Mouse (Mus musculus): ENCODE results near the gene Rbmxl2. TPM values are rescaled to one million over a fixed set of nuclear protein-coding genes. Genes with fewer than 3 reads are reported as not detected.

Gene Rbmxl2
- polyA plus RNA-seq, 2 experiments = not detected

DNA sequence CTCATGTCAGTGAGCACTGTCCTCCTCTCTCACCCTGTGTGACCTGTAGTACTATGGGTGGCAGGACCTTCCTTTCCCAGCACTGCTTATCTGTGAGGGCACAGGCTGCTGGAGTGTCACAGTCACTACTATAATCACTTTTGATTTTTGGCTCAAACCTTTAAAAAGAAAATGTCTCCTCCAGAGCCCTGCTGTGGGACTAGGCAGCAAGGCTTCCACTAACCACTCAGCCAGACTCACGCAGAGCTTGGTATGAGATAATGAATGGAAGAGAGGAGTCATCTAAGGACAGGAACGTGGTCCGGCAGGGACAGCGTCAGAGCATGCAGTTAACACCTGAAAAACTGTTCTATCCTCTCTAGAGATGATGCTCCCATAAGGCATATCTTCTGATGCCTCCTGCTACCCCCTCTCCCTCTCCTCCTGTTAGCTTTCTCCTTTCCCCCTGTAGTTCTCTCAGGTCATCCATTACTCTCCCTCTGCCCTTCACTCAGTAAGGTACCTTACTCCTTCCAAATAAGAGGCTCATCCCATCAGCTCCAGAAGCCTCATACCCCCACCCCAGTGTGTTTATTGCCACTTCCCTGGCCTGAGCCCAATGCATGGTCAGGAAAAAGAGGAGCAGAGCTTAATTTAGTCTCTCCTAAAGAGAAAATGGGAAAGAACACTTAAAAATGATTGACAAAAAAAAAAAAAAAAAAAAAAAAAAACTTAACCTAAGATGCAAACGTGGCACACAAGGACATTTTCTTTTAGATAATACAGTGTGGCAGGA is 41.2 kb downstream of the Rbmxl2 start:
- Histone ChIP-seq H3K27me3 (ENCODE audit: control insufficient read depth, insufficient read depth, low read length) (no peaks in the 10 kb centered on the region), H3K4me2 (replicated peaks; ENCODE audit: low read depth, low read length, severe bottlenecking) (no peak overlapping the region), H3K9me3 (ENCODE audit: control insufficient read depth, low read length) (no peaks in the 10 kb centered on the region), H3K27ac (replicated peaks; ENCODE audit: low read depth, low read length) (no peak overlapping the region), H3K9ac (ENCODE audit: low read depth, low read length, severe bottlenecking) (no peak overlapping the region), H3K4me3 (replicated peaks; ENCODE audit: low read length) (no peak overlapping the region), H3K36me3 (ENCODE audit: control insufficient read depth, insufficient read depth, low read length) (no peaks in the 10 kb centered on the region), H3K4me1 (ENCODE audit: control insufficient read depth, insufficient read depth, low read length) (no peaks in the 10 kb centered on the region)
- TF ChIP-seq POLR2A (IDR thresholded peaks at IDR 0.05; ENCODE audit: borderline replicate concordance, extremely low read depth, insufficient read depth, insufficient read length) = no peak
- 81% methylated on average over 5 of the region's 5 CpGs for WGBS
- ATAC-seq (ENCODE audit: low FRiP score, low read depth) (no peak), DNase-seq (ENCODE audit: low spot score) (no peak)

DNA sequence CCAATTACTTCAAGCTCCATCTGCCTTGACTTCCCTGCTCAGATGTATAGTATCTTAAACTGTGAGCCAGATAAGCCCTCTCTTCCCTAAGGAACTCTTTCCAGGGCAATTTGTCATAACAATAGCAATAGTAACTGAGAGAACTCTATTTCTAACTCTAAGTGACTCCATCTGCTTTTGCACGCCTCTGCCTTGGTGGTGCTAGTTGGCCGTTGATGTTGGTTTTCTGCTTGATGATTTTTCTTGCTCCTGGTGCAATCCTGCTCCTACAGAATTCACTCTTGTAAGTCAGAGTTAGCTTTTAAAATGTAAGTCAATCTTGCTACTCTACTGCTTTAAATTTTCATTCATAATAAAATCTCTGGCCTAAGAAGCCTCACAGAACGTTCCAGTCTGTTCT is 44.1 kb downstream of the Rbmxl2 start:
- ATAC-seq (ENCODE audit: low FRiP score, low read depth) = no peak
- H3K4me2 ChIP-seq (replicated peaks; ENCODE audit: low read depth, low read length, severe bottlenecking) = no peak overlapping the region
- H3K9ac ChIP-seq (ENCODE audit: low read depth, low read length, severe bottlenecking) = no peak overlapping the region
- no peaks in the 10 kb centered on the region for H3K9me3 ChIP-seq (ENCODE audit: control insufficient read depth, low read length)
- no peaks in the 10 kb centered on the region for H3K27me3 ChIP-seq (ENCODE audit: control insufficient read depth, insufficient read depth, low read length)
- no peak for DNase-seq (ENCODE audit: low spot score)
- TF ChIP-seq POLR2A (IDR thresholded peaks at IDR 0.05; ENCODE audit: borderline replicate concordance, extremely low read depth, insufficient read depth, insufficient read length) = no peak
- no peaks in the 10 kb centered on the region for H3K4me1 ChIP-seq (ENCODE audit: control insufficient read depth, insufficient read depth, low read length)
- no peak overlapping the region for H3K4me3 ChIP-seq (replicated peaks; ENCODE audit: low read length)
- H3K27ac ChIP-seq (replicated peaks; ENCODE audit: low read depth, low read length) = no peak overlapping the region
- no peaks in the 10 kb centered on the region for H3K36me3 ChIP-seq (ENCODE audit: control insufficient read depth, insufficient read depth, low read length)
- WGBS = 82% methylated on average over 3 of the region's 3 CpGs

DNA sequence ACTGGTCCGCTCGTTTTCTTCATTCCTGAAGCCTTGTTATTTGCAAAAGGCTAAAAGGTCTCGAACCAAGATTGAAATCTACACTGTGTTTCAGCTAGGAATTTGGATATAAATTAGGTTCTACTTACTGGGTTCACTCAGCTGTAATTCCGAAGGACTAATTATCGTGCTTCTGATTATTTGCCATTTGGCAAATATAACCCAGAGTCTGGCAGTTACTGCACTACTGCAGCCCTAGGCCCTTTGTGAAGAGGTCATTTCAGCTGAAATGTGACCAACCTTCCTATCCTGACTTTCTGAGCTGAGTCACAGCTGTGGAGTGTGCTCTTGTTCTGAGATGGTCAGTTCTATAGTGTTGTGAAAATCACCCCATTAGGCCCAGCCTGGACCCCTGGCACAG is 50.7 kb downstream of the Rbmxl2 start:
- Histone ChIP-seq H3K9me3 (ENCODE audit: control insufficient read depth, low read length) (no peaks in the 10 kb centered on the region), H3K27ac (replicated peaks; ENCODE audit: low read depth, low read length) (no peak overlapping the region), H3K4me1 (ENCODE audit: control insufficient read depth, insufficient read depth, low read length) (no peaks in the 10 kb centered on the region), H3K4me2 (replicated peaks; ENCODE audit: low read depth, low read length, severe bottlenecking) (no peak overlapping the region), H3K36me3 (ENCODE audit: control insufficient read depth, insufficient read depth, low read length) (no peaks in the 10 kb centered on the region), H3K9ac (ENCODE audit: low read depth, low read length, severe bottlenecking) (no peak overlapping the region), H3K27me3 (ENCODE audit: control insufficient read depth, insufficient read depth, low read length) (no peaks in the 10 kb centered on the region), H3K4me3 (replicated peaks; ENCODE audit: low read length) (no peak overlapping the region)
- WGBS = 63% methylated on average over 5 of the region's 5 CpGs
- TF ChIP-seq POLR2A (IDR thresholded peaks at IDR 0.05; ENCODE audit: borderline replicate concordance, extremely low read depth, insufficient read depth, insufficient read length) = no peak
- ATAC-seq (ENCODE audit: low FRiP score, low read depth) (no peak), DNase-seq (ENCODE audit: low spot score) (no peak)

Other genes with a start within 250 kb of the Rbmxl2 start
- not detected in 2 replicates for gene Olfr6, start 245.5 kb upstream of the Rbmxl2 start, polyA plus RNA-seq (2012; rRNA removed)
- not detected in 2 replicates for gene Olfr6, start 245.5 kb upstream of the Rbmxl2 start, polyA plus RNA-seq (2014; fragmentation: Nextera tagmentation; extraction: Ambion mirVana)
- not detected in 2 replicates for gene Olfr711, start 234.0 kb upstream of the Rbmxl2 start, polyA plus RNA-seq (2012; rRNA removed)
- not detected in 2 replicates for gene Olfr711, start 234.0 kb upstream of the Rbmxl2 start, polyA plus RNA-seq (2014; fragmentation: Nextera tagmentation; extraction: Ambion mirVana)
- not detected in 2 replicates for gene Olfr2, start 203.4 kb upstream of the Rbmxl2 start, polyA plus RNA-seq (2012; rRNA removed)
- gene Olfr2, start 203.4 kb upstream of the Rbmxl2 start, polyA plus RNA-seq (2014; fragmentation: Nextera tagmentation; extraction: Ambion mirVana) = not detected in 2 replicates
- gene Olfr713, start 178.3 kb upstream of the Rbmxl2 start, polyA plus RNA-seq (2012; rRNA removed) = not detected in 2 replicates
- not detected in 2 replicates for gene Olfr713, start 178.3 kb upstream of the Rbmxl2 start, polyA plus RNA-seq (2014; fragmentation: Nextera tagmentation; extraction: Ambion mirVana)
- not detected in 2 replicates for gene Olfr714, start 138.5 kb upstream of the Rbmxl2 start, polyA plus RNA-seq (2012; rRNA removed)
- not detected in 2 replicates for gene Olfr714, start 138.5 kb upstream of the Rbmxl2 start, polyA plus RNA-seq (2014; fragmentation: Nextera tagmentation; extraction: Ambion mirVana)
- not detected in 2 replicates for gene Olfr17, start 116.2 kb upstream of the Rbmxl2 start, polyA plus RNA-seq (2012; rRNA removed)
- not detected in 2 replicates for gene Olfr17, start 116.2 kb upstream of the Rbmxl2 start, polyA plus RNA-seq (2014; fragmentation: Nextera tagmentation; extraction: Ambion mirVana)
- gene Olfr715b, start 99.1 kb upstream of the Rbmxl2 start, polyA plus RNA-seq (2012; rRNA removed) = not detected in 2 replicates
- gene Olfr715b, start 99.1 kb upstream of the Rbmxl2 start, polyA plus RNA-seq (2014; fragmentation: Nextera tagmentation; extraction: Ambion mirVana) = not detected in 2 replicates
- gene Olfr715, start 78.4 kb upstream of the Rbmxl2 start, polyA plus RNA-seq (2012; rRNA removed) = not detected in 2 replicates
- gene Olfr715, start 78.4 kb upstream of the Rbmxl2 start, polyA plus RNA-seq (2014; fragmentation: Nextera tagmentation; extraction: Ambion mirVana) = not detected in 2 replicates
- gene Olfr716, start 71.1 kb upstream of the Rbmxl2 start, polyA plus RNA-seq (2012; rRNA removed) = not detected in 2 replicates
- gene Olfr716, start 71.1 kb upstream of the Rbmxl2 start, polyA plus RNA-seq (2014; fragmentation: Nextera tagmentation; extraction: Ambion mirVana) = not detected in 2 replicates
- 0.05 TPM in 1 of 2 replicates, not detected in the other for gene Nlrp14, start 42.5 kb upstream of the Rbmxl2 start, polyA plus RNA-seq (2012; rRNA removed)
- not detected in 2 replicates for gene Nlrp14, start 42.5 kb upstream of the Rbmxl2 start, polyA plus RNA-seq (2014; fragmentation: Nextera tagmentation; extraction: Ambion mirVana)
- gene Syt9, start 161.3 kb downstream of the Rbmxl2 start, polyA plus RNA-seq (2012; rRNA removed) = 4.3 and 5.0 TPM in 2 replicates
- gene Syt9, start 161.3 kb downstream of the Rbmxl2 start, polyA plus RNA-seq (2014; fragmentation: Nextera tagmentation; extraction: Ambion mirVana) = 3.9 and 5.7 TPM in 2 replicates